ENCODE assay signal across 26 mouse cellular contexts in genomic region chr13:30997526-30998253, GRCm38 (mm10). TPM values are rescaled to one million over a fixed set of nuclear protein-coding genes. Genes with fewer than 3 reads are reported as not detected.
"Had no signal": no experiment of that assay in that cellular context is flagged by ENCODE, and none has a peak within 500 bp of the region (broad histone marks: within the 10 kb centered on the region; RNA-seq: fewer than 3 reads in every experiment).

No protein-coding gene starts in this region.

- H3K4me1 ChIP-seq: kidney, embryonic 15.5 days; limb, embryonic 10.5 days; liver, embryonic 12.5 days; liver, embryonic 15.5 days; midbrain, embryonic 12.5 days; midbrain, embryonic 15.5 days; neural tube, embryonic 12.5 days; stomach, embryonic 15.5 days had no signal

- H3K4me2 ChIP-seq: kidney, embryonic 15.5 days; limb, embryonic 13.5 days; liver, embryonic 12.5 days; liver, embryonic 15.5 days; lung, embryonic 15.5 days; midbrain, embryonic 12.5 days; midbrain, embryonic 15.5 days; neural tube, embryonic 12.5 days; stomach, embryonic 15.5 days had no signal

- ATAC-seq: liver, embryonic 12.5 days; midbrain, embryonic 15.5 days had no signal

- H3K4me3 ChIP-seq: kidney, embryonic 15.5 days; limb, embryonic 10.5 days; limb, embryonic 13.5 days; liver, embryonic 12.5 days; liver, embryonic 15.5 days; lung, embryonic 15.5 days; midbrain, embryonic 12.5 days; midbrain, embryonic 15.5 days; neural tube, embryonic 12.5 days; stomach, embryonic 15.5 days had no signal

- H3K9ac ChIP-seq: kidney, embryonic 15.5 days; limb, embryonic 13.5 days; liver, embryonic 12.5 days; liver, embryonic 15.5 days; lung, embryonic 15.5 days; midbrain, embryonic 12.5 days; midbrain, embryonic 15.5 days; neural tube, embryonic 12.5 days; stomach, embryonic 15.5 days had no signal

- H3K9me3 ChIP-seq: kidney, embryonic 15.5 days; limb, embryonic 10.5 days; limb, embryonic 13.5 days; liver, embryonic 12.5 days; liver, embryonic 15.5 days; lung, embryonic 15.5 days; midbrain, embryonic 12.5 days; midbrain, embryonic 15.5 days; neural tube, embryonic 12.5 days; stomach, embryonic 15.5 days had no signal

- H3K27me3 ChIP-seq: lung, embryonic 15.5 days; midbrain, embryonic 12.5 days; midbrain, embryonic 15.5 days; neural tube, embryonic 12.5 days; stomach, embryonic 15.5 days had no signal

- H3K36me3 ChIP-seq: kidney, embryonic 15.5 days; limb, embryonic 10.5 days; limb, embryonic 13.5 days; liver, embryonic 12.5 days; liver, embryonic 15.5 days; lung, embryonic 15.5 days; midbrain, embryonic 12.5 days; midbrain, embryonic 15.5 days; neural tube, embryonic 12.5 days; stomach, embryonic 15.5 days had no signal

- DNase-seq: kidney, postnatal 10 days; kidney, postnatal 36 days; layer of hippocampus, adult 9-11 months; liver; lung, adult 18-20 months; lung, postnatal 14 days; retina, postnatal 1 day; right cerebral cortex, postnatal 25 days; spleen, adult 18-20 months; thymus, postnatal 25 days had no signal

- H3K27ac ChIP-seq: kidney, embryonic 15.5 days; limb, embryonic 10.5 days; limb, embryonic 13.5 days; liver, embryonic 12.5 days; liver, embryonic 15.5 days; macrophage; midbrain, embryonic 12.5 days; midbrain, embryonic 15.5 days; neural tube, embryonic 12.5 days; stomach, embryonic 15.5 days had no signal

RNA-seq across cellular contexts. Expression of gene Gm5447, which starts 23.7 kb away (rescaled TPM):
- total RNA-seq: layer of hippocampus, adult 18-20 months; left cerebral cortex, adult 18-20 months; left cerebral cortex, postnatal 25 days; neutrophil, adult 5-6 weeks had no signal
- polyA plus RNA-seq: kidney, embryonic 15.5 days; limb, embryonic 10.5 days; limb, embryonic 13.5 days; liver, embryonic 12.5 days; macrophage; midbrain, embryonic 15.5 days; neural tube, embryonic 12.5 days; thymus, postnatal 0 days had no signal

RNA-seq across cellular contexts. Expression of gene Hus1b, which starts 50.1 kb away (rescaled TPM):
- polyA plus RNA-seq: kidney, embryonic 15.5 days; limb, embryonic 10.5 days; limb, embryonic 13.5 days; liver, embryonic 15.5 days; lung, embryonic 15.5 days; macrophage; midbrain, embryonic 15.5 days; neural tube, embryonic 12.5 days had no signal
